Mouse (Mus musculus) heart, embryonic 13.5 days (tissue): ENCODE results near the gene Ciao2a. TPM values are rescaled to one million over a fixed set of nuclear protein-coding genes. Genes with fewer than 3 reads are reported as not detected.

Source experiments
- ATAC-seq: fragments of 200-750 bp; cut with Nextera tagmentation; 2 replicates; pipeline ENCODE4 v1.8.0; 2017; ENCODE audit warnings: moderate TSS enrichment; ENCODE audit not compliant: insufficient number of reproducible peaks, low FRiP score, low TSS enrichment; ENCODE audit errors: extremely low read depth
- H3K27ac ChIP-seq: fragments of 300-500 bp; sonication (generic); replicated peaks from 2 replicates; pipeline ENCODE4 v1.5.1; 2015; ENCODE audit warnings: moderate library complexity, mild to moderate bottlenecking, inconsistent platforms
- H3K27me3 ChIP-seq: fragments of 300-500 bp; sonication (generic); replicated peaks from 2 replicates; pipeline ENCODE4 v1.6.1; 2015; ENCODE audit warnings: mild to moderate bottlenecking, inconsistent platforms
- H3K36me3 ChIP-seq: fragments of 300-500 bp; sonication (generic); 2 replicates; pipeline ENCODE4 v1.6.1; 2015; ENCODE audit warnings: mild to moderate bottlenecking, inconsistent platforms
- H3K4me1 ChIP-seq: fragments of 300-500 bp; sonication (generic); 2 replicates; pipeline ENCODE4 v1.6.1; 2015; ENCODE audit warnings: inconsistent platforms
- H3K4me2 ChIP-seq: fragments of 300-500 bp; sonication (generic); 2 replicates; pipeline ENCODE4 v1.6.1; 2015; ENCODE audit warnings: inconsistent platforms, mild to moderate bottlenecking, moderate library complexity
- H3K4me3 ChIP-seq: fragments of 300-500 bp; sonication (generic); 2 replicates; pipeline ENCODE4 v1.5.1; 2015; ENCODE audit warnings: moderate library complexity, mild to moderate bottlenecking, inconsistent platforms
- H3K9ac ChIP-seq: fragments of 300-500 bp; sonication (generic); 2 replicates; pipeline ENCODE4 v1.6.1; 2015; ENCODE audit warnings: inconsistent platforms, mild to moderate bottlenecking, moderate library complexity
- H3K9me3 ChIP-seq: fragments of 300-500 bp; sonication (generic); 2 replicates; pipeline ENCODE4 v1.6.1; 2016; ENCODE audit warnings: inconsistent platforms
- WGBS: fragments of 180-500 bp; shearing (Covaris S2); methylation state at CpG from one replicate; pipeline ENCODE4 v1.1.7; 2015; ENCODE audit warnings: mixed read lengths; 5-methylcytosine and 5-hydroxymethylcytosine counted together
- polyA plus RNA-seq: library from polyadenylated mRNA; unstranded; fragments of >200 nt; fragmentation: Nextera tagmentation; extraction: Ambion mirVana; gene quantifications from 2 replicates; pipeline ENCODE4 v1.2.1, GENCODE M21; 2015

Gene Ciao2a
- polyA plus RNA-seq, 1 experiment from 2014 or later = 152 TPM

DNA sequence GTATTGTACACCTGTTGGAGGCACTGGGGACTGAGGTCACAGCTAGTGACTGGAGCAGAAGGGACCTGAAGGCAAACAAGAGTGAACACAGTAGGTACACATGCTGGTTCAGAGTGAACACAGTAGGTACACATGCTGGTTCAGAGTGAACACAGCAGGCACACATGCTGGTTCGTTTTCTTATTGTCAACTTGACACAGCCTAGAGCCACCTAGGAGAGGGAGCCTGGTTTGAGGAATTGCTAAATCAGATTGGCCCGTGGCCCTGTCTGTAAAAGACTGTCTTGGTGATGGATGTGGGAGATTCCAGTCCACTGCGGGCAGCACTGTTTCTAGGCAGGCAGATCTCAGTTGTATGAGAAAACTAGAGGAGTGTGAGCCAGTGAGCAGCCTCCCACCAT lies 56.6 kb downstream of the Ciao2a start:
- whole genome bisulfite sequencing = 64% methylated on average over 3 of the region's 3 CpGs
- Histone ChIP-seq H3K4me3 (no peak overlapping the region), H3K4me2 (peak overlapping the region; percentile 27; the same call in 1 of the 2 replicates), H3K9ac (no peak overlapping the region), H3K4me1 (peaks cover 41% of the 10 kb centered on the region), H3K36me3 (no peaks in the 10 kb centered on the region), H3K27ac (0 out of 2 replicates have a peak overlapping the region, but pooled peaks have one; percentile 64), H3K9me3 (no peaks in the 10 kb centered on the region), H3K27me3 (no peaks in the 10 kb centered on the region)
- ATAC-seq = no peak

GRCm38 (mm10) chr9:66184572-66184971 lies 58.2 kb downstream of the Ciao2a start:
- Histone ChIP-seq H3K4me3 (no peak overlapping the region), H3K36me3 (no peaks in the 10 kb centered on the region), H3K27ac (no peak overlapping the region), H3K9me3 (no peaks in the 10 kb centered on the region), H3K27me3 (no peaks in the 10 kb centered on the region), H3K4me1 (peaks cover 41% of the 10 kb centered on the region), H3K4me2 (no peak overlapping the region), H3K9ac (no peak overlapping the region)
- 67% methylated on average over 5 of the region's 5 CpGs for WGBS
- no peak for ATAC-seq

DNA sequence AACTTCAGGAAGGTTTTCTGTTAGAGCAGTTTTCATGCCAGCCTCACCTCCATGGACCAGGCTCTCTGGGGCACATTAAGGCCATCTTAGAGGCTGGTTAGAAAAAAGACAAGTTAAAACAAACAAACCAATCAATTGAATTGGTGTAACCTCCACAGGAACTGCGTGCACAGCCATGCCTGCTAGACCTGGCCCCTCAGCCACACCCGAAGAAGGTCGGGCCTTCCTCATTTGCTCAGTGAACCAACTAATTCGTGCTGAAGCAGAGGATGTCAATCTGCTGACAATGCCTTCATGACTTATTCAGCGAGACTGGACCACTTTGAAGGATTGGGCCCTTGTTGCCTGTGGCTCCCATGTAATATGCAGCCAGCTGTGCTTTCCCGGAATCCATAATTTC lies 60.0 kb downstream of the Ciao2a start:
- Histone ChIP-seq H3K4me2 (no peak overlapping the region), H3K4me3 (no peak overlapping the region), H3K36me3 (no peaks in the 10 kb centered on the region), H3K9me3 (no peaks in the 10 kb centered on the region), H3K4me1 (peaks cover 27% of the 10 kb centered on the region), H3K27ac (no peak overlapping the region), H3K27me3 (no peaks in the 10 kb centered on the region), H3K9ac (no peak overlapping the region)
- WGBS = 54% methylated on average over 6 of the region's 6 CpGs
- no peak for ATAC-seq

Other genes with a start within 250 kb of the Ciao2a start
- gene Pclaf, start 236.4 kb upstream of the Ciao2a start, polyA plus RNA-seq = 99.5 and 114 TPM in 2 replicates
- 21.3 and 22.4 TPM in 2 replicates for gene Trip4, start 217.8 kb upstream of the Ciao2a start, polyA plus RNA-seq
- 12.0 and 12.5 TPM in 2 replicates for gene Csnk1g1, start 217.7 kb upstream of the Ciao2a start, polyA plus RNA-seq
- gene Ppib, start 66.4 kb upstream of the Ciao2a start, polyA plus RNA-seq = 372 and 396 TPM in 2 replicates
- 2.3 and 3.0 TPM in 2 replicates for gene Snx22, start 56.9 kb upstream of the Ciao2a start, polyA plus RNA-seq
- 59.6 and 65.8 TPM in 2 replicates for gene Snx1, start within 50 bp of the Ciao2a start, polyA plus RNA-seq
- 4.5 and 4.6 TPM in 2 replicates for gene Dapk2, start 31.6 kb downstream of the Ciao2a start, polyA plus RNA-seq
- gene Herc1, start 223.8 kb downstream of the Ciao2a start, polyA plus RNA-seq = 16.7 and 17.4 TPM in 2 replicates